Mouse (Mus musculus): Measurements from ENCODE around the gene Tmem212. TPM values are rescaled to one million over a fixed set of nuclear protein-coding genes. Genes with fewer than 3 reads are reported as not detected.
A peak's percentile ranks its signal among the peaks of the same experiment; 100 is the strongest.

Tmem212 gene
- polyA plus RNA-seq, 1 experiment from 2014 or later = 59.9 TPM

DNA sequence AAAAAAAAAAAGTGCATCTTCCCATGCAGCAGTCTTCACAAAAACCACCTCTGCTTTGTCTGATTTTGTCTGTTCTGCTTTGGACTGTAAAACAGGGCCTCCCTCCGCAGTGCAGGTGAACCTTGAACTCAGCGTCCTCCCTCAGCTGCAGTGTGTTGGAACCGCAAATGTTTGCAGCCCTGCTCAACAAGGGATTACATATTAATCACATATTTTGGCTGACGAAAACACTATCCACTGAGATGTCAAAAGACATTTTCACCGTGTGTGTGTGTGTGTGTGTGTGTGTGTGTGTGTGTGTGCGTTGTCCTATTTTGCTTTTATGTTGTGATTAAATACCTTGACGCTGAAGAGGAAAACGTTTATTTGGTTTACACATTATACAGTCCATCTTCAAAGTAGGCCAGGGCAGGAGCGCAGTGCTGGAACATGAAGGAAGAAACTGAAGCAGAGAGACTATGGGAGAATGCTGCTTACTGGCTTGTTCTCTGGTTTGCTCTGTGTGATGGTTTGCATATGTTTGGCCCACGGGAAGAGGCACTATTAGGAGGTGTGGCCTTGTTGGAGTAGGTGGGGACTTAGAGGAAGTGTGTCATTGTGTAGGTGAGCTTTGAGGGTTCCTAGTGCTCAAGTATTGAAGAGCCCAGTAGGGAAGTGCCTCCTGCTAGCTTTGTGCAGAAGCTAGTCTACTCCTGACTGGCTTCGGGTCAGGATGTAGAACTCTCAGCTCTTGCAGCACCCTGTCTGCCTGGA is 25.3 kb upstream of the Tmem212 start:
- no peaks in the 10 kb centered on the region for H3K4me1 ChIP-seq (ENCODE audit: insufficient read depth, low read depth, low read length)
- H3K9ac ChIP-seq (replicated peaks; ENCODE audit: low read depth) = no peak overlapping the region
- no peak for DNase-seq (ENCODE audit: low spot score)
- no peak for ATAC-seq
- H3K36me3 ChIP-seq (ENCODE audit: insufficient read depth, low read length) = no peaks in the 10 kb centered on the region
- H3K4me3 ChIP-seq (ENCODE audit: low read depth, low read length) = no peak overlapping the region
- no peak overlapping the region for H3K4me2 ChIP-seq (replicated peaks; ENCODE audit: low read depth, low read length)
- H3K9me3 ChIP-seq (ENCODE audit: low read length) = no peaks in the 10 kb centered on the region
- TF ChIP-seq CTCF (IDR thresholded peaks at IDR 0.05) (no peak), EP300 (IDR thresholded peaks at IDR 0.05) (no peak)
- no peak overlapping the region for H3K27ac ChIP-seq (ENCODE audit: low read length)
- no peaks in the 10 kb centered on the region for H3K27me3 ChIP-seq (replicated peaks; ENCODE audit: insufficient read depth, low read length)
- 85% methylated on average over 11 of the region's 11 CpGs for WGBS

DNA sequence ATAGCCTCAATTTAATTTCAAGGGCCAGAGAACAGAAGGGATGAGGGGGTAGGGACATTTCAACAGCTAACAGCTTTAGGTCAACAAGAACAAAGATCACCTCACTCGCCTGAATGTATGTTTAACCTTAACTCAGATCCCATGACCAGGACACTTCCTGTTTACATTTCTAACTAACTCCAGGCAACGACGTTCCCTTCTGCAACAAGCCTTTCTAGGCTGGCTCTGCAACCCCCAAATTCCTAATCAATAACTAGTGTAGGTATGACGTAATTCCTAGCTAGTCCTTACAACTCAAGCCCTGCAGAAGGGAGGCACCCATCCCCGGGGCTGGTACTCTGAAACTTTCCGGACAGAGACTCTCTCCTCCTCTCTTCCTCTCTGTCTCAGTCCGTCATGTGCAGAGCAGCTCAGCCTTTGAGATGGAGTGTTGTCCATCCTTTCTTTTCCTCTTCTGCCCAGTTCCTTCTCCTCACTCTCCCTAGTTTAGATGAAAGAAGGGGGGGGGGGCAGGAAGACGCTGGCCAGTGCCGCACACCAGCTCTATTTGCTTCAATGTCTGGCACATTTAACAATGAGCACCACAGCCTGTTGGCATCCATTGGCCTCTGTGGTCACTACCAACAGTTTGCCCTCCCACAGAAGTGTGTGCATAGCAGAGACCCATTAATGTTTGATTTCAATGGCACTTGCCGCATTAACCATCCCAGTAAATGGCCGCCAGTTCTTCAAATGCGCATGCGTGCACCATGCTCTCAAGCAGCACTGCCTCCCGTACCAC is 22.7 kb upstream of the Tmem212 start:
- H3K4me2 ChIP-seq (replicated peaks; ENCODE audit: low read depth, low read length) = no peak overlapping the region
- no peak overlapping the region for H3K27ac ChIP-seq (ENCODE audit: low read length)
- DNase-seq (ENCODE audit: low spot score) (no peak), ATAC-seq (no peak)
- no peak overlapping the region for H3K9ac ChIP-seq (replicated peaks; ENCODE audit: low read depth)
- no peak for TF ChIP-seq EP300 (IDR thresholded peaks at IDR 0.05)
- no peak for TF ChIP-seq CTCF (IDR thresholded peaks at IDR 0.05)
- 78% methylated on average over 14 of the region's 14 CpGs for WGBS
- no peaks in the 10 kb centered on the region for H3K9me3 ChIP-seq (ENCODE audit: low read length)
- no peak overlapping the region for H3K4me3 ChIP-seq (ENCODE audit: low read depth, low read length)
- H3K36me3 ChIP-seq (ENCODE audit: insufficient read depth, low read length) = no peaks in the 10 kb centered on the region
- no peaks in the 10 kb centered on the region for H3K27me3 ChIP-seq (replicated peaks; ENCODE audit: insufficient read depth, low read length)
- H3K4me1 ChIP-seq (ENCODE audit: insufficient read depth, low read depth, low read length) = no peaks in the 10 kb centered on the region

DNA sequence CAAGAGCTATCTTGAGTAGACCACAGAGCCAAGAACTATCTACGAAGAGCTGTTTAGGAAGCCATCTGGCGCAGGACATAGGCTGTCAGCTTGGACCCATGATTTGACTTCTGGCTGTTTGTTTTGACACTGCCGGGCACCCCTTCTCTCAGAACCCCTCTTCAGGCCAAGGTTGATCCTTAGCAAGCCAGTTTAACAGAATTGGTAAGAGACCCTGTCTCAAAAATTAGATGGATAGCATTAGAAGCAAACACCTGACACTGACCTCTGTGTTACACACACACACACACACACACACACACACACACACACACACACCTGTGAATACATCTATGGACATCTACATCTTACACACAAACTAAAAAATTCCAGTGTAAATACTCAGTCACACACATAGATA is 12.8 kb upstream of the Tmem212 start:
- peaks cover 7% of the 10 kb centered on the region; the same call in 1 of the 2 replicates for H3K4me1 ChIP-seq (ENCODE audit: insufficient read depth, low read depth, low read length)
- ATAC-seq (no peak), DNase-seq (ENCODE audit: low spot score) (no peak)
- H3K27ac ChIP-seq (ENCODE audit: low read length) = no peak overlapping the region
- no peak overlapping the region for H3K4me2 ChIP-seq (replicated peaks; ENCODE audit: low read depth, low read length)
- no peaks in the 10 kb centered on the region for H3K27me3 ChIP-seq (replicated peaks; ENCODE audit: insufficient read depth, low read length)
- H3K4me3 ChIP-seq (ENCODE audit: low read depth, low read length) = no peak overlapping the region
- no peaks in the 10 kb centered on the region for H3K9me3 ChIP-seq (ENCODE audit: low read length)
- no peak overlapping the region for H3K9ac ChIP-seq (replicated peaks; ENCODE audit: low read depth)
- 82% methylated on average over 3 of the region's 3 CpGs for WGBS
- H3K36me3 ChIP-seq (ENCODE audit: insufficient read depth, low read length) = no peaks in the 10 kb centered on the region
- TF ChIP-seq CTCF (IDR thresholded peaks at IDR 0.05) = no peak
- TF ChIP-seq EP300 (IDR thresholded peaks at IDR 0.05) = no peak

DNA sequence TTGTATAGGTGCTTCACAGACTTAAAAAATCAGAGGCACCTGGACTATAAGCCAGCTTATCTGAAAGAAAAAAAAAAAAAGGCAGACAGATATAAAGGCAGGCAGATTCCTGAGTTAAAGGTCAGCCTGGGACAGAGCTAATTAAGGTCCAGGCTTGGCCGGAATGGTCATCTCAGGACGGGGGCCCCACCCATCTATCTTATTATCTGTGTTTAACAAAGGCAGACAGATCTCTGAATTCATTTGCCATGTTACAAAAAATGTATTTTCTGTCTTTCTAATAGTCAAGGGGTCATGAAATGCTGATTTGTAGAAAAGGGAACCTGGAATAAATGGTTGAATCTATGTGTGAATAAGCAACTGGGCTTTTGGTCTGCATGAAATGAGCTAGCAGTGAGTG is 12.1 kb upstream of the Tmem212 start:
- no peak for ATAC-seq
- Histone ChIP-seq H3K27me3 (replicated peaks; ENCODE audit: insufficient read depth, low read length) (no peaks in the 10 kb centered on the region), H3K4me1 (ENCODE audit: insufficient read depth, low read depth, low read length) (peaks cover 7% of the 10 kb centered on the region; the same call in 1 of the 2 replicates)

DNA sequence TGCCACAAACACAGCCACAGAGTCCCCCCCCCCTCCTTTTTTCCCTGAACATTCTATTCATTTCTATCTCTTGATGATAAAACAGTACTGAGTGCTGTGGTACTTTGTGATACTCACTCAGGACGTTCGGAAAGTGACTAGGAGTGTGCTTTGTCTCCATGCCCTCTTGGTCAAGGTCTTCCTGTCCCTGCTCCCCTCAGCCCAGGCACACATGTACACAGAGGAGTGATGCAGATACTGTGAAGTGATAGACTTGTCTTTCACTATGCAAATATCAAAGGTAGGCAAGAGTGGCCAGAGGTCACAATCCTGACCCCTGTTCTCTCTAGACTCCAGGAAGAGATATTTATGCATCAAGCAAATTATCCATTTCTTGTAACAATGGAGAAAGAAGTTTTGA is 11.1 kb upstream of the Tmem212 start:
- 54% methylated on average over 2 of the region's 2 CpGs for WGBS
- no peak for TF ChIP-seq CTCF (IDR thresholded peaks at IDR 0.05)
- no peak for TF ChIP-seq EP300 (IDR thresholded peaks at IDR 0.05)
- Histone ChIP-seq H3K9ac (replicated peaks; ENCODE audit: low read depth) (no peak overlapping the region), H3K4me2 (replicated peaks; ENCODE audit: low read depth, low read length) (no peak overlapping the region), H3K9me3 (ENCODE audit: low read length) (no peaks in the 10 kb centered on the region), H3K4me1 (ENCODE audit: insufficient read depth, low read depth, low read length) (peaks cover 7% of the 10 kb centered on the region; the same call in 1 of the 2 replicates), H3K4me3 (ENCODE audit: low read depth, low read length) (no peak overlapping the region), H3K27ac (ENCODE audit: low read length) (no peak overlapping the region), H3K36me3 (ENCODE audit: insufficient read depth, low read length) (no peaks in the 10 kb centered on the region), H3K27me3 (replicated peaks; ENCODE audit: insufficient read depth, low read length) (no peaks in the 10 kb centered on the region)
- no peak for ATAC-seq
- DNase-seq (ENCODE audit: low spot score) = no peak

More for the DNA sequence above, 12.1 kb upstream of the Tmem212 start:
- H3K27ac ChIP-seq (ENCODE audit: low read length) = no peak overlapping the region
- no peaks in the 10 kb centered on the region for H3K36me3 ChIP-seq (ENCODE audit: insufficient read depth, low read length)
- no peak overlapping the region for H3K9ac ChIP-seq (replicated peaks; ENCODE audit: low read depth)
- no peak overlapping the region for H3K4me2 ChIP-seq (replicated peaks; ENCODE audit: low read depth, low read length)
- no peak overlapping the region for H3K4me3 ChIP-seq (ENCODE audit: low read depth, low read length)
- H3K9me3 ChIP-seq (ENCODE audit: low read length) = no peaks in the 10 kb centered on the region
- no peak for DNase-seq (ENCODE audit: low spot score)
- WGBS = 75% methylated on average over 2 of the region's 2 CpGs
- TF ChIP-seq CTCF (IDR thresholded peaks at IDR 0.05) = no peak
- no peak for TF ChIP-seq EP300 (IDR thresholded peaks at IDR 0.05)

DNA sequence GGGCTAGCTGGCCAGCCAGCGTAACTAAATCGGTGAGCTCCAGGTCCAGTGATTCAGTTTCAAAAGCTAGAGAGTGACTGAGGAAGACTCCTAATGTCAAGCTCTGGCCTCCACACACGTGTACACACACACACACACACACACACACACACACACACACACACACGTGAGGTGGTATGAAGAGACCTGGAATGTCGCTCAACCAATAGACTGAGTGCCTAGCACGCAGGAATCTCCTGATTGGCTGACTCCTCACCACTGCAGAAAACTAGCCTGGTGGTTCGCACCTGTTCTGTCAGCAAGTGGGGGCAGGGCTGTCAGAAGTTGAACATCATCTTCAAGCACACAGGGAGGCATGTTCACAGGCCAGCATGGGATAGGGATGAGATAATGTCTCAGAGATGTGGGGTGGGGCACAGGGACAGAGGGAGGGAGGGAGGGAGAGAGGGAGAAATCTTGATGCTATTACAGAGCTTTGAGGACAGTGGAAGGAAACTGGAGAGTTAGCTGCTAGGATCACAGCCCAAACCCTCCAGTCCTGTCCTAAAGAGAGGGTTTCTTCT is 10.6 kb upstream of the Tmem212 start:
- H3K4me2 ChIP-seq (replicated peaks; ENCODE audit: low read depth, low read length) = no peak overlapping the region

More for the DNA sequence above, 10.6 kb upstream of the Tmem212 start:
- no peak for TF ChIP-seq EP300 (IDR thresholded peaks at IDR 0.05)
- TF ChIP-seq CTCF (IDR thresholded peaks at IDR 0.05) = no peak
- no peak for DNase-seq (ENCODE audit: low spot score)
- Histone ChIP-seq H3K36me3 (ENCODE audit: insufficient read depth, low read length) (no peaks in the 10 kb centered on the region), H3K4me1 (ENCODE audit: insufficient read depth, low read depth, low read length) (peaks cover 7% of the 10 kb centered on the region; the same call in 1 of the 2 replicates), H3K27me3 (replicated peaks; ENCODE audit: insufficient read depth, low read length) (no peaks in the 10 kb centered on the region), H3K27ac (ENCODE audit: low read length) (no peak overlapping the region), H3K9ac (replicated peaks; ENCODE audit: low read depth) (no peak overlapping the region), H3K4me3 (ENCODE audit: low read depth, low read length) (no peak overlapping the region), H3K9me3 (ENCODE audit: low read length) (no peaks in the 10 kb centered on the region)
- 76% methylated on average over 7 of the region's 7 CpGs for WGBS
- peak; percentile 57 for ATAC-seq

Data from lung, postnatal 0 days (tissue).